Mouse (Mus musculus) kidney, postnatal 25 days (tissue): Measurements from ENCODE around the gene Pkmyt1.

ENCODE experiments used
- DNase-seq, 2 experiments: peaks; one replicate each; pipeline ENCODE4 v3.0.0; 2021; ENCODE audit warnings: mixed read lengths in 2 of 2

The Pkmyt1 gene

DNA sequence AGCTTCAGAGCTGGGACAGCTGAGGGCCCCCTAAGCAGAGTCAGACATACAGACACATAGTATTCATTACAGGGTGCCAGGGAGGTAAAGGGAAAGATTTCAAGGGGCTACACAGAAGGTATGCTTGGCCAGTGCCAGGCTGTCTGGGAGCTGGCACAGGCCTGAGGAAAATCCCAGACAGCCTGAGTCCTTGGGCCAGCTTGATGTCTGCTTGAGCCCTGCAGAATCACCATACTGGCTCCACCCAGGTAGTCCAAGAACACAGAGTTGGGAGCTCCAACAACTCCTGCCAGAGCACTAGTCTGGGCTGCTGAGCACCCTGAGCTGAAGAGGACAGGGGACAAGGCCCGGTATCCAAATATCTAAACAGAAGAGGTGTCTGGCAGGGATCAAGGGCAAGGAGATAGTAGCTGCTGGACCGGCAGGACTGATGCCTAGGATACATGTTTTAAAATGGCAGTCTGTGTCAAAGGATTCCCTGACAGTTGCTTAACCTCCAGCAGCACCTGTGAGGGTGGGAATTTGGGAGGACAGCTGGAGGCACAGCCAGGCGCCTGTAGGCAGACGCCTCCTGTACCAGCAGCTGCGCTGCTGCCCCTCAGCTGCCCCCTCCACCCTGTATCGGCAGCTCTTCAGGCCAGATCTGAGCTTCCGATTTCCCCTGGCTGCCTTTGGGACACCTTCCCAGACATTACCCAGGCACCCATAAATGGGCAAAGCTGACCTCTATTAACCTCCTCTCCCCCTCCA, 3.6 kb upstream of the Pkmyt1 start, which contains the start of gene 1520401A03Rik:
Gene 1520401A03Rik (minus strand): TSS at position 408 of the 750 bp plus-strand sequence.
- no peak for DNase-seq

GRCm38 (mm10) chr17:23725477-23725876, 659 bp upstream of the Pkmyt1 start:
- DNase-seq: no peak

- peak; percentile 71 to 89 for DNase-seq
Measured at GRCm38 (mm10) chr17:23726758-23727142, 614 bp downstream of the Pkmyt1 start.

DNA sequence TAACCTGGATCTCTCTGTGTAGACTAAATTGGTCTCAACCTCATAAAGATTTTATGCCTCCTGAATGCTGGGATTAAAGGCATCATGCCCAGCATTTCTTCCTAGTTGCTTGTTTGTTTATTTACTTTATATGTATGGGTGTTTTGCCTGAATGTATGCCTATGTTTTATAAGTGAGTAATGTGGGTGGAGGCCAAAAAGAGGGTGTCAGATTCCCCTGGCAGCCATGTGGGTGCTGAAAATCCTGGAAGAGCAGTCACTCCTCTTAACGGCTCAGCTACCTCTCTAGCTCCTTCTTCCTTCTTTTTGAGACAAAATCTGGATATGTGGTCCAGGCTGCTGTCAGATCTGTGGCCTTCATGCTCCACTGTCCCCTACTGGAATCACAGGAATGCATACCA, 4.3 kb downstream of the Pkmyt1 start:
- DNase-seq: no peak

DNA sequence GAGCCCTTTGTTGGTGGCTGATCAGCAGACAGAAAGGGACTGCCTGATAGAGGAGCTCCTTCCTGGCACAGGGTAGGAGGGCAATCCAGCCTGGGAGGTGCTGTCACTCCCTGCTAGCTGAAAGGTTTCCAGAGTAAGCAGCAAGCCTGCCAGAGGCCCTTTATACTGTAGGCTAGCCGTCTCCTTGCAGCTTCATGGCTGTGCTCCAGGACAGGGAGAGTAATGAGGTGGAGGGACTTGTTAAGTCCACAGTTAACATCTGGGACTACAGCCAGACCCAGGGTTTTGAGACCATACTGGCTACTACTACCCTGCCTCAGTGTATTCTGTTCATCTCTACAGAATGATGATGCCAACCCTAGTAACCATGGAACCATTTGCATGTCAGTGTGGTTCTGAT, 8.2 kb downstream of the Pkmyt1 start:
- peak in 1 of 2 experiments; percentile 55 for DNase-seq

GRCm38 (mm10) chr17:23737493-23738445, 11.6 kb downstream of the Pkmyt1 start:
- DNase-seq: peak in 1 of 2 experiments; percentile 31

GRCm38 (mm10) chr17:23738836-23739201, 12.7 kb downstream of the Pkmyt1 start:
- DNase-seq: no peak

DNA sequence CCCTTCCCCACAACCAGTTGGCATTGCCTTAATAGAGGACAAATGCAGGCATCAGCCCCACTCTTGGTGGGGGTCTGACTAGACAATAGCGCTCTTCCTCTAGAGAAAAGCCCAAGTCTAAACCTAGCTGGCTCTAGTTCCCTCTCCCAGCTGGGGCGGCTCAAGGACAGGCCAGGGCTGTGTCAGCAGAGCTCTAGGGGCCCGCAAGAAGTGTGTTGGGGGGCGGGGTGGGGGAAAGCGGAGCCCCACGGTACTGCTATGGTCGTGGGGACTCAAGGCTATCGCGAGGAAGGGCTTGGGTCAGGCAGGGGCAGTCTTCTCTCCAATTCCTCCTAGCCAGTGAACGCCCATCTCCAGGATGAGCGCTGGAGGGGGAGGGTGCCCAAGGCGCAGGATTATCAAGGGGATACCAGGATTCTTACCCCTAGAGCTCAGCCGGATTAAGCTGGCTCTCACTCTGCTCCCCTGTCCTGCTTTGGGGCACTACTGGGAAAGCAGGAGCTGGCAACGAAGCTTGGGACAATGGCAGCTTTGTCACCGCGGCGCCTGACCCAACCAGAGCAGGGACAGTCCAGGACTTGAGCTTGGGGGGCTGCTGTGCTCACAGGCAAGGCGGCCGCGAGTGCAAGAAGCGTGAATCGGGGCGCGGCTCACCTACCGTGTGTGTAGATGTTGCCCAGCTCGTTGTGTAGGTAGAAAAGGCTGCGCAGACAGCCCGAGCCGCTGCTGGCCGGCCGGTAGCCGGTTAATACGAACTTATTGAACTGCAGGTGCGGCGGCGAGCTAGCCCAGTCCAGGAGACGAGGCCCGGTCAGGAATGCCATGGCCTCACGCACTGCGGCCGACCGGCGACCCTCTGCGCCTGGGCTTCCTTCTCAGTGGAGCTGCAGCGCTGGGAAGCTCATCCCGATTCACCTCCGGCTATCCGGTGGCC, 13.3 kb downstream of the Pkmyt1 start:
- peak in 1 of 2 experiments; percentile 24 for DNase-seq

- peak; percentile 90 to 94 for DNase-seq
Measured at GRCm38 (mm10) chr17:23740136-23740584, 14.0 kb downstream of the Pkmyt1 start.

- DNase-seq: no peak
Measured at GRCm38 (mm10) chr17:23740598-23741021, 14.5 kb downstream of the Pkmyt1 start, which contains the start of gene Paqr4. Paqr4 (minus strand) TSS chr17:23740867.

GRCm38 (mm10) chr17:23741359-23742209, 15.4 kb downstream of the Pkmyt1 start:
- no peak for DNase-seq

DNA sequence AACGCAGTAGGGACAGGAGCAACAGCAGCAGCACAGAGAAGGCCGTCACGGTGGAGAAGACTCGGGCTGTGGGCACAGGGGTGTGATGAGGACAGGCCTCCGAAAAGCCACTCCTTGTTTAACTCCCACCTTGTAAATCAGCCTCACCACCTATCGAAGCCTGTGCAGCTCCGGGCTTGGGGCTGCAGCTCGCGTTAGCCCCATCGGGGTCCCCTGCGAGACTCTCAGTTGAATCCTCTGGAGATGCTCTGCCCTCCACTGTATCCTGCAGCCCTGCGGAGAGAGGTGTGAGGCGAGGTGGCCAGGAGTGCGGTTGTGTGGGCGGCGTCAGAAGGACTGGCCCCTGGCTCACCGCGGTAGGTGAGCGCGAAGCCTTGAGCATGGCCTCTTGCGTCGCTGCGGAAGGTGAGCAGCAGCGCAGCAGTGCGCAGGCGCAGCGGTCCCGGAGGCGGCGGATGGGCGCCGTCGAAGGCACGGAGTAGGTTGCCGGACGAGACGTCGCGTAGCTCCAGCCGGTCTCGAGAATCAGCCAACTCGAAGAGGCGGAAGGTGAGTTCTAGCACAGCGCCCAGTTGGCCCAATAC, 16.2 kb downstream of the Pkmyt1 start:
- peak; percentile 46 to 65 for DNase-seq

GRCm38 (mm10) chr17:23742941-23743340, 16.8 kb downstream of the Pkmyt1 start:
- no peak for DNase-seq

- DNase-seq: no peak
Measured at GRCm38 (mm10) chr17:23744076-23744475, 17.9 kb downstream of the Pkmyt1 start.

- no peak for DNase-seq
Measured at GRCm38 (mm10) chr17:23744651-23745050, 18.5 kb downstream of the Pkmyt1 start.

DNA sequence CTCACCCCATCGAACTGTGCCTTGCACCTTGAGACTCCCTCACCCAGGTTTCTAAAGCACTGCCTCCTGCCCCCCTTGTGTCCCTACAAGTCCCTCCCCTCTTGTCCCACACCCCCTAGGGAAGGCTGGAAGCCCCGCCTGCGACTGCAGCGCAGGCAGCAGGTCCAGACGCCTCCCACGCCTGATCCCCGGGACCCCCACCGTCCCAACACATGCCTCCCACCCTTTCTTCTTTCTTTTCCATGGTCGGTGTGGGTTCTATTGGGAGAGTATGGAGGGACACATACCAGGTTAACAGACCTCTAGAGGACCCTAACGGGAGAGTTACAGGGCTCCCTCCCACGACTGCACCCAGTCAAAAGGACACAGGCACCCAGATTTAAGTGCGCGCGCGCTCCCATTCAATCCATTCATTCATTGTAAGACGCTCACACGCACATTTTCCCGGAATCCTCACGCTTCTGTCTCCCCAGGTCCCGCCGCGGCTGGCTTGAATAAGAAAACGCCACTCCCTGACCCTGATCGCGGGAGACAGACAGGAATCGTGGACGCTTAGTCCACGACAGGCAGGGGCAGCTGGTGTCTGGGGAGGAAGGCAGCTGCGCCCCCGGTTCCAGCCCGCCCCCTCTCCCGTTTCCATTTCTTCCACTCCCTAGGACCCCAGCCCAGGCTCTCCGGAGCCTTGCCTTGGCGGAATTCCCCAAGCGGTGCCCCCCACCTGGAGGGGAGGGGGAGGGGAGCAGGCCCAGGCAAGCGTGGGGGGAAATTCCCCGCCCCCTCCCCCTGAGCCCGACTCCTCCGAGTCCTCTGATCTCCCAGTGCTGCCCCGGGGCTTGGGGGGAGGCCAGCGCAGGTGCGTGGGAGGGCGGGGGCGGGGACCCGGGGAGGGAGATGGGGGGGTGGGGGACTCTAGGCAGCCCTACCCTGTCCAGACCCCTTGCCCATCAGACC, 19.4 kb downstream of the Pkmyt1 start, which contains the start of gene Kremen2:
Gene Kremen2 (minus strand): TSS at position 533 of the 951 bp plus-strand sequence.
- no peak for DNase-seq

DNA sequence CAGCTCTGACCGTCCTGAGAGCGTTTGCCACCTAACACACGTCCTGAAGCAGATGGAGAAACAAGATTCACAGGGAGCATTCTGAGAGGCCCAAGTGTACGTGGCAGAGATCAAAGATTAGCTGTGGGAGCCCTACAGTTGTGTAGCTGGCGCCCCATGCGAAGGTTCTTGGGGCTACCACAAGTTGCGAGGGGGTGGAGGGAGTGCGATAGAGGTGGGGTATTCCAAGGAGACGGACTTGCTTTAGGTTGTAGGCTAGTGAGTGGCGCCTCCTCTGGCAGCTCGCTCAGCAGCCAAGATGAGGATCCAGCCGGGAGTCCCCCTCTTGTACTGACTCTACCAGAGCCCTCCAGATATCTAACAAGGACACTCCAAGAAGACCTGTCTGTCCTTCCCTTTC, 20.2 kb downstream of the Pkmyt1 start:
- no peak for DNase-seq

- DNase-seq: no peak
Measured at GRCm38 (mm10) chr17:23746767-23747166, 20.6 kb downstream of the Pkmyt1 start.

GRCm38 (mm10) chr17:23747471-23747870, 21.3 kb downstream of the Pkmyt1 start:
- DNase-seq: no peak

DNA sequence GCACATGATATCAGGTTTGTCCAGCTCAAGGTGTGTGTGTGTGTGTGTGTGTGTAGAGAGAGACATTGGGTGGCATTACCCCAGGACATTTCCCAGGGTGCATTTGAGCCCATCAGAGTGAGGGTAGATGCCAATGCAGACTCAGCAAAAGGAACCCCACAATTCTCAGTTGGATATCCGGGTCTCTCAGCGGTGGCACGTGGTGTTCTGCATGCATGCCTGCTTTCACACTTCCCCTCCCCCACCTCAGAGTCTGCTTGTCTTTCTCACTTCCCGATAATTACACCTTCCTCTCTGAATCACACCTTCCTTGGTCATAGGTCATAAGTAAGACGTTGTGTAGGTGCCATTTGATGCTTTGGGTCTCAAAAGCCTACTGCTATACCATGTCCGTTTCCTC, 21.9 kb downstream of the Pkmyt1 start:
- no peak for DNase-seq
